Mouse (Mus musculus): Measurements from ENCODE around the gene Nt5e.
"Not testable (repeated sequence)": the region's sequence is repeated elsewhere in the genome, so short reads cannot be mapped to it uniquely, and the experiment has no call there.

Nt5e gene

DNA sequence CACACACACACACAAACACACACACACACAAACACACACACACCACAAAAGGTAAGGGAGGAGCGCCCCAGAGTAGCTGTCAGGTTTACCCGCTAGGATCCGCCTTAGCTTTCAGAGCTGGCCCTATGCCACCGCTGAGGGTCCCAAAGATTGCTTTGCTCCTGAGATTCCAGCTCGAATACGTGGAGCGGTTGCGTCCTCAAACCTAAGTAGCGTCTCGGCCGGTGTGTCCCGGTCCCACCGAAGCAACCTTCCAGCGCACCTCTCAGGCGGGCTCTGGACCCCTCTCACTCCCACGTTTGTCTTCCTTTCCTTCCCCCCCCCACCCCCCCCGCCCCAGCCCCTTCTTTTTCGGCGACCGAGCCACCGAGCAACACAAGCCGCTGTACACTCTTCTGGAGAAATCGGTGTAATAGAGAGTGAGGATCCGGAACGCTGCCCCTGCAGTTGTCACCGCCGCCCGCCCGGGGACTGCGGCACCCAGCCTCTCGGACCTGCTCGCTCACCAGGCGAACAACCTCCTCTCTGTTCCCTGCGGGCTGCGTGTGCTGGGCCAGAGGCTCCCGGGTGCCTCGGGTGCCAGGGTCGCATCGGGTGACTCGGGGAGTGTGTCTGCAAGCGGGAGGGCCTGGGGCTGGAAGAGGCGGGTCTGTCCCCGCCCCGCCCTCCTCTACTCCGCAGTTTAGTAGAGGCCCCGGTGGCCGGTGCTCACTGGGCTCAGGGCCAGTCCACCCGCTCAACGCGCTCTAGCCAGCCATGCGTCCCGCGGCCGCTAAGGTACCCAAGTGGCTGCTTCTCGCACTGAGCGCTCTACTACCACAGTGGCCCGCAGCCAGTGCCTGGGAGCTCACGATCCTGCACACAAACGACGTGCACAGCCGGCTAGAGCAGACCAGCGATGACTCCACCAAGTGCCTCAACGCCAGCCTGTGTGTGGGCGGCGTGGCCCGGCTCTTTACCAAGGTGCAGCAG is at the start of gene Nt5e:
TSS of gene Nt5e (plus strand) at position 268 of the 972 bp plus-strand sequence.
- peak; percentile 77 to 79 for DNase-seq

DNA sequence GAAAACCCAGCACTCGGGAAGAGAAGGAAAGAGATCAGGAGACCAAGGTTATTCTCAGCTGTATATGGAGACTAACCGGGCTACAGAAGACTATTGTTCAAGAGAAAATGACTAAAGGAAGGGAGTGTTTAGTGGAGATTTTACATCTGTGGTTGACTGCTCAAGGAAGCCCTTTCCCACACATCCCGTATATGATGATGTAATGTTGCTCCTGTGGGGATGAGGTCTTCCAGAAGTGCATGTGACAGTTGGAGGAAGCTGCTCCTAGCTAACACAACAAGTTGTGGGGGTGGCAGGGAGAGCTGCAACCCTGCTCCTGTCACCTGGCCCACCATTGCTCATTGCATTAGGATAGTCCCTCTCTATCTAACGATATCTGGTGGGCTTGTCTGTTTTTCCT is 49.4 kb upstream of the Nt5e start:
- no peak for DNase-seq

- no peak for DNase-seq
Observed at GRCm38 (mm10) chr9:88279728-88280127, 47.3 kb upstream of the Nt5e start.

GRCm38 (mm10) chr9:88289568-88290168 is 37.3 kb upstream of the Nt5e start:
- DNase-seq, result no peak

GRCm38 (mm10) chr9:88292836-88293370 is 34.1 kb upstream of the Nt5e start:
- DNase-seq, result no peak

- peak; percentile 24 to 27 for DNase-seq
Observed at GRCm38 (mm10) chr9:88295798-88296197, 31.2 kb upstream of the Nt5e start.

DNA sequence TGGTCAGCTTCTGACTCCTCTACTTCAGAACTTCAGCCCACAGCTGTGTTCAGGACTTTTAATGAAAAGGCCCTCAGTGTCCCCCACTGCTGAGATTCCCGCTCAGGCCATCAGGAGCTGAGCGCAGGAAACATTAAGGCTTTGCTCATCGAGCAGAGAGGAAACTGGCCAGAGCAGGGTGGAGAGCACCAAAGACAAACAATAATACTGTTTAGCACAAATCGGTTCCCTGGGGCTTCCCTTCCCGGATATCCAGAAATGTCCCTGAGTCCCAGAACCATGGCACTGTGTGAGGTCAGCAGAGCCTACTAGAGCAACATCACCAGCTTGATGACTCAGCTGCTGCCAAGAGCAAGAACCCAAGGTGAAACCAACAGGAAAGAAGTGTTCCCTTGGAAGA is 30.7 kb upstream of the Nt5e start:
- no peak for DNase-seq

DNA sequence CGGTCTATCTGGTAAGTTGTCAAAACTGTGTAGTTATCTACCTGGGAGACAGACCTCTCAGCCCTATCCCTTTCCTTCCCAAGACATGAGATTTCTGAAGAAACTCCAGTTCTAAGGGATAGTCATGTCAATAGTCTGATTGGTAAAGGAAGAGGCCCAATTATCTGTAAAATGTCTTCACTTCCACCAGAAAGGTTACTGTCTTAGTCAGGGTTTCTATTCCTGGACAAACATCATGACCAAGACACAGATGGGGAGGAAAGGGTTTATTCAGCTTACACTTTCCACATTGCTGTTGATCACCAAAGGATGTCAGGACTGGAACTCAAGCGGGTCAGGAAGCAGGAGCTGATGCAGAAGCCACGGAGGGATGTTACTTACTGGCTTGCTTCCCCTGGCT is 29.8 kb upstream of the Nt5e start:
- DNase-seq, result not testable (repeated sequence)

GRCm38 (mm10) chr9:88297871-88298658 is 28.9 kb upstream of the Nt5e start:
- DNase-seq, result no peak

DNA sequence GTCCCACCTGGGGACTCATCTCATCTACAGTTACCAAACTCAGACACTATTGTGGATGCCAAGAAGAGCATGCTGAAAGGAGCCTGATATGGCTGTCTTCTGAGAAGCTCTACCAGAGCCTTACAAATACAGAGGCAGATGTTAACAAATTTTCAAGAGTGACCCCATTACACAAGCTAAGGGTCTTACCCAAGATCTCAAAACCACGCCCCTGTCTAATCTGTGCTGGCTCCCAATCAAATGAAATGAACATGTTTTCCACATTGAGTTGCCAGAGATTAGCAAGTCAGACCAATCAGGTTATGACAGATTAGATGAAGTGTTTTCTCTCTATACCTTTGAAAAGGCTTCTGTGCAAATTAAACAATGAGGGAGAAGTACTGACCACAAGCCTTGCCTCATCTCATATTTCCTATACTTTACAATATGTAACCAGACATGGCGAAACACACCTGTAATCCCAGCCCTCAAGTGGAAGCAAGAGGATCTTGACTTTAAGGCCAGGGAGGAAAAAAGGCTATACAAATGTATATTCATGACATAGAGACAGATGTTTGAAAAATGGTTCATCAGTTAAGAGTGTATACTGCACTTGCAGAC is 19.9 kb upstream of the Nt5e start:
- no peak for DNase-seq

- no peak for DNase-seq
Observed at GRCm38 (mm10) chr9:88309127-88309526, 17.9 kb upstream of the Nt5e start.

- DNase-seq, result no peak
Observed at GRCm38 (mm10) chr9:88319226-88319625, 7.8 kb upstream of the Nt5e start.

DNA sequence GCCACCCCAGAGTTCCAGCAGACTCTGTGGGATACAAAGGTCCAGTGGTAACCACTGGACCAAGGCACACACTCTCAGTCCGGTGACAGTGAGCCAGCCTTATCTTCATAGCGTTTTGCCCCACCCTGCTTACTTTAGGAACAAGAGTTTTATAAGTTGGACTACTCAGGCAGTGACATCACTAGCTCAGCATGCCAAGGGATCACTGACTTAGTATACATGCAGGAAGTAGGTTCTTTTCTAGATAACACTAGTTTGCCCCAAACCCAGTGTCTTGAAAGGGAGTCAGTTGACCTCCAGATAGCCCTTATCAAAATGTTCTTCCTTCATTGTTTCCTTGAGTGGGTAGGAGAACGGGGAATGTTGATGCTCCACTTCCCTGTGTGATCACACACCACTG is 2.4 kb upstream of the Nt5e start:
- no peak for DNase-seq

DNA sequence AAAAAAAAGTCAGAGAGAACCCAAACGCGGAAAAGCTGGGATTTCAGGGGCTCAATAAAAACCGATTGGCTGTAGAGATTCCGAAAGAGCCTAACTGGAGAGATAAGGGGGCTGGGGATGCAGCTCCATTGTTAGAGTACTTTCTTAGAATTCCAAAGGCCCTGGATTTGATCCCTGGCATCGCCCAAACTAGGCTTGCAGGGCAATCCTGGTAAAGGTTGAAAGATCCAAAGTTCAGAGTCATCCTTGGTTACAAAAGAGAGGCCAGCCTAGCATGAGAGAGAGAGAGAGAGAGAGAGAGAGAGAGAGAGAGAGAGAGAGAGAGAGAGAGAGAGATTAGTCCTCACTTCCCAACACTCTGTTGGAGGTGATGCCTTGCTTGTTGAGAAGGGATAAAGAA is 1.7 kb downstream of the Nt5e start:
- DNase-seq, result no peak

GRCm38 (mm10) chr9:88329166-88329748 is 2.3 kb downstream of the Nt5e start:
- no peak for DNase-seq

DNA sequence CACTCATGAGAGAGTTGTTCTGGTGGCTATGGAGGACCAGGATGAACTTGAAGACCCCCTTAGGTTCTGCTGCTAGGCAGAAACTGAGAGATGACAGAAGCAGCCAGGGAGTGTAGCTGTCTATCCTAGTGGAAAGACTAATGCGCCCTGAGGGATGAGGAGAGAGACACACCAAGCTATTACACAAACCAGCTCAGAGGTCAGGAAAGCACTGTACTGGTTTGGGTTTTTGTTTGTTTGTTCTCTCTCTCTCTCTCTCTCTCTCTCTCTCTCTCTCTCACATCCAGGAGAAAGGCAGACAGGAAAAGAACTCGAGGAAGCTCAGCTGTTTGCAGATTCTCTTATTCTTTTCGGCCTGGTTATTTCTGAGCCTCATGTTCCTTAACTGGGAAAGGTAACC is 3.3 kb downstream of the Nt5e start:
- no peak for DNase-seq

GRCm38 (mm10) chr9:88332447-88332846 is 5.5 kb downstream of the Nt5e start:
- DNase-seq, result no peak

DNA sequence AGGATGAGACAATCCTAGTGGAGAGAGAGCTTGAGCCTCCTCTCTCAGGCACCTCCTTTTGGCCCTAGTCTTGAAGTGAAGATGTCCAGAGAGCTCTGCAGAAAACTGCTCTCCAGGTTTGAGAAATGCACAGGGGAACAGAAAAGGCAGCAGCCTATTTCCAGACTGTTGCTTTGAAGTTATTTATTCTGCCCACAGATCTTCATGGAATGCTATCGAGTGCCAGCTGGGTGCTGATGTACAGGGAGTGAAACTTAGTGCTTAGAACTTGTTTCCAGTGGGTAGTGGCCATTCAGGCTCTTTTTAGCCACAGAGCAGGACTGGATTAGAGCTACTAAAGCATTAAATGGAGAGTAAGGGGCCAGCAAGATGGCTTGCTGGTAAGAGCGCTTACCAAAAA is 8.8 kb downstream of the Nt5e start:
- DNase-seq, result no peak

DNA sequence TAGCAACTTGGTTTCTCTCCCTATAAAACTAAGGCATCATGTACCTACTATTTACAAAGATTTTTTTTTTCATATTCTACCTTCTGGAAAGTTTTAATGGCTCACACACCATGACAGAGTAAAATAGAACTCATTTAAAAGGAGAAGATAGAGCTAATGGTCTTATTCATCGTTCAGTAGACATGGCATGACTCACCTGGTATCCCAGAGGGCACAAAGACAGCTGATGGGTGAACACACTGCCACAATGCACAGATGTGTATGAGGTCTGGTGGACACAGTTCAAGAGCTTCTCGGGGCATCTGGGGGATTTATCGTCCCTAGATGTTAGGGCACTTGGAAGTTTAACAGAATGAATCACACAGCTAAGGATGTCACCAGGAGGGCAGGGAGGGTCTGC is 13.8 kb downstream of the Nt5e start:
- no peak for DNase-seq

DNA sequence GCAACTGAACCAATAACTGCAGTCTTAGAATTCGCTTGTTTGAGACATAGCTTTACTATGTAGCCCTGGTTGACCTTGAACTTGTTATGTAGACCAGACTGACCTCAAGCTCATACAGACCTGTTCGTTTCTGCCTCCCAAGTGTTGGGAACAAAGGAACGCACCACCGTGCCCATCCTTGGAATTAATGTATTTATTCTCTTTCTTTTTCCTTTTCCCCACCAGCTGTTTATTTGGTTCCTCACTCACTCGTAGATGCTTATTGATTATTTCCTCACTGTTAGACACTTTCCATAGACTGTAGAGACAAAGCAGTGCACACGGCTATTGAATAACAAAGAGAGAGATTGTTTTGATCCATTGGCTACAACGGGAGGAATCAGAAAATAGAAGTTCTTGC is 15.2 kb downstream of the Nt5e start:
- DNase-seq, result no peak

- DNase-seq, result no peak
Observed at GRCm38 (mm10) chr9:88342701-88343100, 15.7 kb downstream of the Nt5e start.

DNA sequence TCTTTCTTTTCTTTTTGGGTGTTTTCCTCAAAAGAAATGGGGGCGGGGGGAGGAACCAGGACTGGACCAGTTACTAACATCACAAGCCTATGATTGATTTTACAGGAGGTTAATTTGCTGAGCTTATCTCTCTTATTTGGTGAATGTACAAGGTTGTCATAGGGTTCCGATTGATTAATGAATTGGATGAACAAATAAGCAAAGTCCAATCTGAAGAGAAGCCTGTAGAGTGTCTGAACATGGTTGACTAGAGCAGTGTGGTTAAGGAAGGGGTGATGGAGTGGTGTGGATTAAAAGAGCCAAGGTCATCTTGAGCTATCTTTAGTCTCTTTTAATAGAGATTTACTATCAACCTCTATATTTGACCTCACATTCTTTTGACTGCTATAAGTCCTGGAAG is 17.4 kb downstream of the Nt5e start:
- DNase-seq, result no peak
